Mouse (Mus musculus): ENCODE results near the gene Trp53.

- TF ChIP-seq CTCF (IDR thresholded peaks at IDR 0.05; ENCODE audit: low read depth, low read length) (no peak), POLR2A (IDR thresholded peaks at IDR 0.05; ENCODE audit: insufficient read depth, low read length) (no peak)
Observed at GRCm38 (mm10) chr11:69549060-69549656, 31.0 kb upstream of the Trp53 start, which contains the start of gene Dnah2.
